ENCODE assay signal across 17 mouse cellular contexts in the genomic region with DNA sequence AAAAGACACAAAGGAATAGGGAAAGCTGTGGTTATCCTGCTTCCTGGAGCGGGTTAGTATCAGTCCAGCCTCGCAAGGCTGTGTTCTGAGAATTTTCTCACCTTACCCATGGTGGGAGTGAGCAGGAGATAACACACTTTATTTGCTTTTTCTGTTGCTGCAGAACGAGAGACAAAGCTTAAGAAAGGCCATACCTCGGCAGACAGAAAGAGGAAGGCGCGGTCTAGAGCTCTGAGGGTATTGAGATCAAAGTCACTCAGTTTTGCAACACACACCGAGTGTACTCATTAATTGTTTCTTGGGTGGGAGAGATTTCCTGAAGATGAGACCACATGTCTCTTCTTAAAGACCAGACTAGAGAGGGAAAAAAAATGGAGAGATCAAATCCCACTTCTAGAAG. TPM values are rescaled to one million over a fixed set of nuclear protein-coding genes. Genes with fewer than 3 reads are reported as not detected.
DNase-seq lines count a peak whose midpoint lies in the region; ATAC-seq and TF ChIP-seq lines count a peak whose summit lies in the region.
"Had no signal": no experiment of that assay in that cellular context is flagged by ENCODE, and none has a peak within 500 bp of the region (broad histone marks: within the 10 kb centered on the region; RNA-seq: fewer than 3 reads in every experiment).

No protein-coding gene starts in this region.

- 0 out of 2 replicates have a peak, but pooled peaks cover 4% of the 10 kb centered on the region for H3K4me1 ChIP-seq in lung, embryonic 14.5 days (ENCODE audit: insufficient read depth)

- no peaks in the 10 kb centered on the region for H3K9me3 ChIP-seq in lung, embryonic 14.5 days (ENCODE audit: low read depth, low read length)
- H3K9me3 ChIP-seq: midbrain, embryonic 10.5 days had no signal

- H3K36me3 ChIP-seq in lung, embryonic 14.5 days (ENCODE audit: insufficient read depth), result no peaks in the 10 kb centered on the region
- H3K36me3 ChIP-seq: G1E; midbrain, embryonic 10.5 days had no signal

- no peak overlapping the region for H3K9ac ChIP-seq in lung, embryonic 14.5 days
- H3K9ac ChIP-seq: liver, embryonic 14.5 days had no signal

- H3K27ac ChIP-seq in lung, embryonic 14.5 days (ENCODE audit: low read depth), result peak overlapping the region; percentile 76
- H3K27ac ChIP-seq: liver, embryonic 14.5 days; midbrain, embryonic 10.5 days had no signal

- TF ChIP-seq CTCF in lung, embryonic 14.5 days (IDR thresholded peaks at IDR 0.05; ENCODE audit: low read depth), result no peak

- no peak overlapping the region for H3K4me3 ChIP-seq in lung, embryonic 14.5 days (ENCODE audit: low read depth, low read length)
- H3K4me3 ChIP-seq: midbrain, embryonic 10.5 days had no signal

- H3K27me3 ChIP-seq in lung, embryonic 14.5 days (ENCODE audit: insufficient read depth, low read length), result no peaks in the 10 kb centered on the region

- no peak overlapping the region for H3K4me2 ChIP-seq in lung, embryonic 14.5 days
- H3K4me2 ChIP-seq: heart, embryonic 11.5 days had no signal

- WGBS in lung, embryonic 14.5 days, result 42% methylated on average over 7 of the region's 7 CpGs

- no peak for ATAC-seq in lung, embryonic 14.5 days (ENCODE audit: insufficient read depth)
- no peak for ATAC-seq in inflammation-experienced regulatory T-cells, adult 6 months

- DNase-seq in lung, embryonic 14.5 days, result no peak
- DNase-seq in lung, postnatal 14 days, result no peak
- peak; percentile 30 for DNase-seq in thymus, postnatal 25 days
- no peak for DNase-seq in thymus, postnatal 4 days
- peak; percentile 54 for DNase-seq in naive thymus-derived CD4-positive, alpha-beta T cell, adult 2 months (ENCODE audit: low read depth)
- no peak for DNase-seq in layer of hippocampus, adult 9-11 months
- no peak for DNase-seq in layer of hippocampus, adult 11-12 months (ENCODE audit: low spot score)
- DNase-seq: adrenal gland, adult 8-10 months; cerebellum, adult 8-10 months; gastrocnemius, postnatal 25 days; kidney, postnatal 10 days; right cerebral cortex, adult 18-20 months had no signal

RNA-seq across cellular contexts. Expression of gene Btg1, which starts 37.8 kb away (rescaled TPM):
- 67.4 and 67.5 TPM in 2 replicates for polyA plus RNA-seq in lung, embryonic 14.5 days (2014; fragmentation: Nextera tagmentation; extraction: Ambion mirVana)
- 100 to 1,000 TPM; 133 to 334 (median 288) TPM for polyA plus RNA-seq in inflammation-experienced regulatory T-cells, adult 6 months (2017; shearing (Covaris generic))

Comparison
In these comparisons a context has a peak if more than half of its experiments do, and no peak if none do; other contexts are left out.
1. DNase-seq: peak in thymus, postnatal 25 days (single experiment) and naive thymus-derived CD4-positive, alpha-beta T cell, adult 2 months (single experiment); none in lung, embryonic 14.5 days (single experiment), lung, postnatal 14 days (single experiment), thymus, postnatal 4 days (single experiment), layer of hippocampus, adult 9-11 months (single experiment) and layer of hippocampus, adult 11-12 months (single experiment).